Mouse (Mus musculus): ENCODE measurements around the gene Ildr2. TPM values are rescaled to one million over a fixed set of nuclear protein-coding genes. Genes with fewer than 3 reads are reported as not detected.

Ildr2 gene
- total and polyA plus RNA-seq, 2 experiments = 6.6 to 20.7 TPM

GRCm38 (mm10) chr1:166308851-166309715 lies 55.1 kb downstream of the Ildr2 start:
- 7% methylated on average over 93 of the region's 94 CpGs for WGBS
- H3K4me1 ChIP-seq (ENCODE audit: control insufficient read depth, insufficient read depth, low read length) = no peaks in the 10 kb centered on the region
- peak overlapping the region; percentile 13; the same call in 1 of the 2 replicates for H3K9ac ChIP-seq (ENCODE audit: low read depth, low read length)
- H3K79me2 ChIP-seq (ENCODE audit: control insufficient read depth, insufficient read depth, low read length) = no peaks in the 10 kb centered on the region
- H3K4me3 ChIP-seq (ENCODE audit: insufficient read depth, low read depth, low read length) = peak overlapping the region; percentile 34; the same call in 1 of the 2 replicates
- H3K27ac ChIP-seq (replicated peaks; ENCODE audit: insufficient read depth, low read depth, low read length) = no peak overlapping the region
- H3K27me3 ChIP-seq (ENCODE audit: control insufficient read depth, insufficient read depth, low read length) = peaks cover 4% of the 10 kb centered on the region; the same call in 1 of the 2 replicates
- peak; percentile 17 for DNase-seq (ENCODE audit: extremely low read depth, low read depth, low spot score)
- H3K36me3 ChIP-seq (ENCODE audit: control insufficient read depth, insufficient read depth, low read length) = no peaks in the 10 kb centered on the region
- TF ChIP-seq POLR2A (IDR thresholded peaks at IDR 0.05; ENCODE audit: extremely low read depth, insufficient read depth, low read length) (no peak), CTCF (IDR thresholded peaks at IDR 0.05; ENCODE audit: low read depth, low read length) (no peak)

GRCm38 (mm10) chr1:166311151-166311550 lies 57.2 kb downstream of the Ildr2 start:
- Histone ChIP-seq H3K27ac (replicated peaks; ENCODE audit: insufficient read depth, low read depth, low read length) (no peak overlapping the region), H3K79me2 (ENCODE audit: control insufficient read depth, insufficient read depth, low read length) (no peaks in the 10 kb centered on the region), H3K36me3 (ENCODE audit: control insufficient read depth, insufficient read depth, low read length) (no peaks in the 10 kb centered on the region), H3K9ac (ENCODE audit: low read depth, low read length) (no peak overlapping the region), H3K4me3 (ENCODE audit: insufficient read depth, low read depth, low read length) (no peak overlapping the region), H3K4me1 (ENCODE audit: control insufficient read depth, insufficient read depth, low read length) (no peaks in the 10 kb centered on the region), H3K27me3 (ENCODE audit: control insufficient read depth, insufficient read depth, low read length) (peaks cover 4% of the 10 kb centered on the region; the same call in 1 of the 2 replicates)
- TF ChIP-seq CTCF (IDR thresholded peaks at IDR 0.05; ENCODE audit: low read depth, low read length) (no peak), POLR2A (IDR thresholded peaks at IDR 0.05; ENCODE audit: extremely low read depth, insufficient read depth, low read length) (no peak)
- no peak for DNase-seq (ENCODE audit: extremely low read depth, low read depth, low spot score)
- 92% methylated on average over 5 of the region's 5 CpGs for WGBS

DNA sequence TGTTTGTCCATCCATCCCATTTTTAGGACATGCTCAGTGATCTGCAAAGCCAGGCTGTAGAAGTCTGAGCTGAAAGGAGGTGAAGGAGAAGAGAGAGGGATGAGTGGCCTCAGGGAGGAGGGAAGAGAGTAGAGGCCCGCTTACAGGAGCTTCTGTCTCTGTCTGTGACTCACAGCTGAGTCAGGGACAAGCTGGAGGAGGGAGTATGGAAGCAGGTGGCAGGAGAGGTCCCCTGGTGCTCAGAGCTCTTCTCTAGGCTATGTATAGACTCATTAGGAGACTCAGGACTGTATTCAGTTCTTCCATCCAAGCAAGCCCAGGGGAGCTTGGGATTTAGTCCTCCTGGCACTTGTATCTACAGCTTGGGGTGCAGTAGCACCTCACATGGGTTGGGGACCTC lies 59.7 kb downstream of the Ildr2 start:
- Histone ChIP-seq H3K27me3 (ENCODE audit: control insufficient read depth, insufficient read depth, low read length) (no peaks in the 10 kb centered on the region), H3K4me1 (ENCODE audit: control insufficient read depth, insufficient read depth, low read length) (no peaks in the 10 kb centered on the region), H3K4me3 (ENCODE audit: insufficient read depth, low read depth, low read length) (no peak overlapping the region), H3K36me3 (ENCODE audit: control insufficient read depth, insufficient read depth, low read length) (no peaks in the 10 kb centered on the region), H3K79me2 (ENCODE audit: control insufficient read depth, insufficient read depth, low read length) (no peaks in the 10 kb centered on the region), H3K9ac (ENCODE audit: low read depth, low read length) (no peak overlapping the region), H3K27ac (replicated peaks; ENCODE audit: insufficient read depth, low read depth, low read length) (no peak overlapping the region)
- TF ChIP-seq CTCF (IDR thresholded peaks at IDR 0.05; ENCODE audit: low read depth, low read length) (no peak), POLR2A (IDR thresholded peaks at IDR 0.05; ENCODE audit: extremely low read depth, insufficient read depth, low read length) (no peak)
- WGBS = 54% methylated on average over 1 of the region's 1 CpGs
- DNase-seq (ENCODE audit: extremely low read depth, low read depth, low spot score) = no peak

- peak; percentile 81 for DNase-seq (ENCODE audit: extremely low read depth, low read depth, low spot score)
- Histone ChIP-seq H3K4me3 (ENCODE audit: insufficient read depth, low read depth, low read length) (no peak overlapping the region), H3K36me3 (ENCODE audit: control insufficient read depth, insufficient read depth, low read length) (no peaks in the 10 kb centered on the region), H3K27ac (replicated peaks; ENCODE audit: insufficient read depth, low read depth, low read length) (no peak overlapping the region), H3K79me2 (ENCODE audit: control insufficient read depth, insufficient read depth, low read length) (no peaks in the 10 kb centered on the region), H3K27me3 (ENCODE audit: control insufficient read depth, insufficient read depth, low read length) (no peaks in the 10 kb centered on the region), H3K4me1 (ENCODE audit: control insufficient read depth, insufficient read depth, low read length) (no peaks in the 10 kb centered on the region), H3K9ac (ENCODE audit: low read depth, low read length) (no peak overlapping the region)
- TF ChIP-seq CTCF (IDR thresholded peaks at IDR 0.05; ENCODE audit: low read depth, low read length) (no peak), POLR2A (IDR thresholded peaks at IDR 0.05; ENCODE audit: extremely low read depth, insufficient read depth, low read length) (no peak)
- 13% methylated on average over 4 of the region's 4 CpGs for WGBS
Measured at GRCm38 (mm10) chr1:166315706-166316105, 61.8 kb downstream of the Ildr2 start.

DNA sequence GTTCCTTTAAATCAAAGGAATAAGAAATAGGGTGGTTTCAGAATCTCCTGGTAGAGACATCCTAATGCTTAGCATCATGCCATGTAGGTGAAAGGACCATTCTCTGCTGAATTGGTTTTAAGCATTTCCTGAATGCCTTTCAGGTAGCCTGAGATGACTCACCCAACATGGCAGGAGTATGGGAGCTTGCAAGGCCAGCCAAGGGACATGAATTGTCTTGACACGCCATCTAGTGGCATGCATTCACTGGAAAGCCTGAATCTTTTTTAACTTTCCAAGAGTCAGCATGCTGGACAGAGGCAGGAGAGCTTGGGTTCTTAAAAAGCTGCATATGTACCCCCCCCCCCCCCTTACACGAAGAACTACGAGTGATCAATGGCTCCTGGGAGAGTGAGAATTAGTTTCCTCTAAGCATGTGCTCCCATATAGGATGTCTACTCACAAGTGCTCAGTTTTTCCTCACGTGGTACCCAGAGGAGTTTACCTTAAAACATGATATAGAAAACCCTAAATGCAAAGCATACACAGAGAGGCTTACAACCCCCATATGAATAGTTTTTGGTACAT lies 65.3 kb downstream of the Ildr2 start:
- Histone ChIP-seq H3K36me3 (ENCODE audit: control insufficient read depth, insufficient read depth, low read length) (no peaks in the 10 kb centered on the region), H3K27ac (replicated peaks; ENCODE audit: insufficient read depth, low read depth, low read length) (no peak overlapping the region), H3K4me1 (ENCODE audit: control insufficient read depth, insufficient read depth, low read length) (no peaks in the 10 kb centered on the region), H3K9ac (ENCODE audit: low read depth, low read length) (no peak overlapping the region), H3K79me2 (ENCODE audit: control insufficient read depth, insufficient read depth, low read length) (no peaks in the 10 kb centered on the region), H3K4me3 (ENCODE audit: insufficient read depth, low read depth, low read length) (no peak overlapping the region), H3K27me3 (ENCODE audit: control insufficient read depth, insufficient read depth, low read length) (no peaks in the 10 kb centered on the region)
- TF ChIP-seq CTCF (IDR thresholded peaks at IDR 0.05; ENCODE audit: low read depth, low read length) = peak; percentile 52
- no peak for TF ChIP-seq POLR2A (IDR thresholded peaks at IDR 0.05; ENCODE audit: extremely low read depth, insufficient read depth, low read length)
- WGBS = 8% methylated on average over 4 of the region's 4 CpGs
- DNase-seq (ENCODE audit: extremely low read depth, low read depth, low spot score) = peak; percentile 75
